Mouse (Mus musculus): ENCODE results near the gene Mecom.

DNA sequence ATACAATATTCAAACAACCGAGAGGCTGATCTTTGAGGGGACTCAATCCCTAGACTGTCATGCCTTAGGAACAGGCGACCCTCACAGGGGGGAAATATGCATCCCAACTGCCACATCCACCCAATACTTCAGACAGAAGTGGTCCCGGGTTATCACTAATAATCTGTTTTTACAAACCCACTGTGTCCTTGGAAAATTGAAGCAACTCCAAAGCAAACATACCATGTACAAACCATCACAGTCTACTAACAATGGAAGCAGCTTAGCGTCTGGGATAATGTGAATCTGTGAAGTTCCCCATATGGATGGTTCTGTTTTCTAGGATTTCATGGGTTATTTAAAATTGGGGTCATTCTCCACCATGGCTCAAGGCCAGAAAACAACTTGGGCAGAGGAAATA is 155.1 kb downstream of the Mecom start:
- TF ChIP-seq ZNF384 (IDR thresholded peaks at IDR 0.05; ENCODE audit: low read depth, low read length) (no peak), MAFK (IDR thresholded peaks at IDR 0.05; ENCODE audit: insufficient read depth, low read depth, low read length) (no peak)
